Mouse (Mus musculus) retina, postnatal 7 days (tissue): ENCODE measurements at regions not wholly inside any gene's neighbourhood (a gene's known extent, or its start where the extent isn't known, plus 50 kb on each side); places are given as distances from the start of the nearest gene placed in this dataset.

ENCODE experiments used
- DNase-seq: peaks from one replicate; pipeline ENCODE4 v3.0.0-alpha.2; 2012; ENCODE audit warnings: low read depth, low spot score

- no peak for DNase-seq
These were observed 69.5 kb downstream of the Aldh8a1 start for GRCm38 (mm10) chr10:21446641-21447040.

- DNase-seq = no peak
These were observed 71.0 kb downstream of the Aldh8a1 start for GRCm38 (mm10) chr10:21448132-21448531.

- no peak for DNase-seq
These were observed 71.9 kb downstream of the Aldh8a1 start for GRCm38 (mm10) chr10:21448942-21449341.

DNA sequence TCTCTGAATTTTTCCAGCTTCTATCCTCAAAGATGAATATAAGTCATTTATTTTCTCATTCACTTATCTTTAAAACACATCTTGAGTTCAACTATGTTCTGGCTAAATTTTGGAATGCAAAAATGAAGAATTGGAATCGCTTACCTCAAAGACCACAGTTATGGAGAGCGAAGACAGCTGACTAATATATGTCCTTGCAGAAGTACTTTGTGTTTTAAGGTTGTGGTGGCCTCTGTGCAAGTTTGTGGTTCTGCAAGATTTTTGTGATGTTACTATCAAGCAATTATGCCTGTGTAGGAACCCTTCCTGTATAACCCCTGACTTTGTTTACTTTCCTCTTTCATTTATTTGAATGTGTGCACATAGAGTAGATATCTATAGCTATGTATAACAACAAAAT, 75.5 kb downstream of the Aldh8a1 start:
- no peak for DNase-seq

GRCm38 (mm10) chr10:21453527-21453926, 76.4 kb downstream of the Aldh8a1 start:
- DNase-seq = no peak

DNA sequence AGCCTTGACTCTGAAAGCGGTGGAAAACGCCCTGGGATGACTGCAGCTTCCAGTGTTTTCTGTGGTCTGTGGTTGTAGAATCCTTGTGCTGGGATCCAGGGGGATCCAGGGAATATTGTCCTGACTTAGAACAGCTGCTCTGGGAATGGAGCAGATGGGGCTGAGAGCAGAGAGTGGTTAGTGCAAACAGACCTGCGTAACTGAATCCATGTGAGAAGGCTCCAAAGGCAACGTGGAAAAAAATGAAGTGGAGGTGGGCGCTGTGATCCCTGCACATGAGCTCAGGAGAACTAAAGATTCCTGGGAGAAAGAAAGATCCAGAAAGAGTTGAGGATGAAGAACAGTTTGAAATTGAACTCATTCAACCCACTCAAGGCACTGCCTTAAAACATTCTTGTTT, 77.1 kb downstream of the Aldh8a1 start:
- no peak for DNase-seq

- no peak for DNase-seq
These were observed 77.7 kb downstream of the Aldh8a1 start for GRCm38 (mm10) chr10:21454757-21455156.

- DNase-seq = no peak
These were observed 78.8 kb downstream of the Aldh8a1 start for GRCm38 (mm10) chr10:21455863-21456262.

- no peak for DNase-seq
These were observed 79.3 kb downstream of the Aldh8a1 start for GRCm38 (mm10) chr10:21456359-21456758.

DNA sequence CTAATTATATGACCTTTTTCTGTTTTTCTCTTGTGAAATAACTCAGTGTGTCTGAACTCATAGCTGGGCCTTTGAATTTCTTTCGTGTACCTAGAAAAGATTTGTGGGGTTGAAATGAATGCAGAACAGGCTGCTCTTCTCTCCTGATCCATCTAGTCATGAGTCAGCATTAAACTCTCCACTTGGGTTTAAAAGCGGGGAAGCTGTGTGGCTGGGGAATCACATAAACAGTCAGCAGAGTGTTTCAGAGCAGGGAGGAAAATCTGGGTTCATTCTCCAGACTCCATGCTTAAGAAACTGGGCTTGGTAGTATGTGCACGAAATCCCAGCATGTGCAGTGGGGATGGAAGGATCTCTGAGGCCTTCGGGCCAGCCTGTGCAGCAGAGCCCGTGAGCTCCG, 79.9 kb downstream of the Aldh8a1 start:
- DNase-seq = no peak

- DNase-seq = no peak
These were observed 81.5 kb downstream of the Aldh8a1 start for GRCm38 (mm10) chr10:21458608-21459007.

DNA sequence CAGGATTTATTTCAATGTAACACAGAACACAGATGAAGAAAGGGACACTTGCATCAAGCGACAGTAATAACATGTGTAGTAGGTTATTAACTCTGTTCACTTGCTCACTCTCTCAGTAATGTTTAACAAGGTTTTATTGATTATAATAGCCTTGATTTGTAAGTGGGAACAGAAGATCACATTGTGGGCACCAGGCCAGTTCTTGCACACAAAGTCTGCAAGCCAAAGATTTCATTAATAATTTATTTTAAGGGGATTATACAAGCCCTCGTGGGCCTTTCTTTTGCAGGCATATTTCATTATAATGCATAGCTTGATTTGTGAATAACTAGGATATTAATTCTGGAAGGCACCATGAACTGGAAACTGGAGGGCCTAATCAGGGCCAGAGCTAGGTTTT, 83.0 kb downstream of the Aldh8a1 start:
- DNase-seq = no peak

GRCm38 (mm10) chr10:21462915-21463314, 85.8 kb downstream of the Aldh8a1 start:
- no peak for DNase-seq

- peak; percentile 74 for DNase-seq
These were observed 88.3 kb downstream of the Aldh8a1 start for GRCm38 (mm10) chr10:21465362-21465761.

DNA sequence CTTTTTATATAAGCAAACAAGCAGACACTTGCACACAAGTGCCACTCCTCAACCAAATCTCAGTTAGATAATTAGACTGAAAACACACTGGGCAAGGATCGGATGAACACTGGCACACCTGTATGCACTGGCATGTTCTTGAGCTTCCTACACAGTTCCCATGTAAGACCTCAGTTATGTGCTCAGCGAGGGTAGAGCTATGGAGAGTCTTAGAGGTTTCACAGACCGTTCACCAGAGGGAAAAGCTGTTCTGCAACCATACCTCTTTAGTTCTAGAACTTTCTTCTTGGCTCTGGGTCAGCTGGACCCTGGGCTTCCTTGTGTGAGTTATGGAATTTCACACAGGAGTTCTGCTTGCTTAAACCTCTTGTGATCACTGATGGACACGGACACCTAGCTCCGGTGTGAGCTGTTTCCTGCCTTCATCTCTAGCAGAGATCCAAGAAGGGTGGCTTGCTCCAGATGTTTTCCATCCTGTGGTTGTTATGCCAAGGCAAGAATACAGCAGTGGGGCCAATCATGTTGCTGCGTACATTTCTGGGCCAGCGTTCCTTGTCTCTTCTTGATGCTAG, 88.8 kb downstream of the Aldh8a1 start:
- no peak for DNase-seq

- no peak for DNase-seq
These were observed 90.5 kb downstream of the Aldh8a1 start for GRCm38 (mm10) chr10:21467425-21468085.

- no peak for DNase-seq
These were observed 91.3 kb downstream of the Aldh8a1 start for GRCm38 (mm10) chr10:21468421-21468820.

GRCm38 (mm10) chr10:21469961-21470360, 92.9 kb downstream of the Aldh8a1 start:
- peak; percentile 23 for DNase-seq

- no peak for DNase-seq
These were observed 93.5 kb downstream of the Aldh8a1 start for GRCm38 (mm10) chr10:21470589-21470988.

- no peak for DNase-seq
These were observed 97.2 kb downstream of the Aldh8a1 start for GRCm38 (mm10) chr10:21474242-21474641.

DNA sequence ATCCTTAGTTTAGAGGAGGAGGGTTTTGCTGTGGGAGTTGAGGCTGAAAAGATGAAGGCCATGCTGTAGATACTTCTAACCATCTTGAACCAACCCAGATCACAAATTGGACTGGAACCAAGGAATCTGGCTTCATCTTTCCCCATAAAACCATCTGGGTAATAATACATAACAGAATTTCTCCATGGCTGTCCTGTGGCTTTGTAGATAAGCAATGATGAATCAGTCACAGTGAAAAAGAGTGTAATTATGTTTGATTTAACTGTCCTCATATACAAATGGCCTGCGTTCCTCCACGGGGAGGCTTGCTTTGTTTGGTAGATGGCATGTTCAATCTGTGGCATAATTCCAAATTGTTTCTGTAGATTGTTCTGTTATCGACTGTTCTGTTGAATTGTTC, 100.9 kb downstream of the Aldh8a1 start:
- DNase-seq = no peak

- no peak for DNase-seq
These were observed 102.3 kb downstream of the Aldh8a1 start for GRCm38 (mm10) chr10:21479403-21479802.

DNA sequence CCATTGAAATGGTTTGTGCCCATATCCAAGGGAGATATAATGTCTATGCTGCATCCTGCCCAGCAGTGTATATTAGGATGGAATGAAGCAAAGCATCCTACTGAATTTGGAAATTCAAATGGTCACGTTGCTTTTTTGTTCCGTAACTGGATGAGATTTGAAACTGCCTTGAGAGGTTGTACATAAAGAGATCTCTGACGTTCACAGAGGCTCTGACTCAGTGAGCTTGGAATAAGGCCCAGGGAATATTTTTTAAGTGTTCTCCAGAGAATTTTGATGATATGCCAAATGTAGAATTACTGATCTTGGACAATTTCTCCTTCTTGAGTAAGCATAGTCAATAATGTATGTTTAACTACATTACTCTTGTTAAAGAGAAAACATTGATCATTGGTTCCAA, 104.2 kb downstream of the Aldh8a1 start:
- DNase-seq = no peak

DNA sequence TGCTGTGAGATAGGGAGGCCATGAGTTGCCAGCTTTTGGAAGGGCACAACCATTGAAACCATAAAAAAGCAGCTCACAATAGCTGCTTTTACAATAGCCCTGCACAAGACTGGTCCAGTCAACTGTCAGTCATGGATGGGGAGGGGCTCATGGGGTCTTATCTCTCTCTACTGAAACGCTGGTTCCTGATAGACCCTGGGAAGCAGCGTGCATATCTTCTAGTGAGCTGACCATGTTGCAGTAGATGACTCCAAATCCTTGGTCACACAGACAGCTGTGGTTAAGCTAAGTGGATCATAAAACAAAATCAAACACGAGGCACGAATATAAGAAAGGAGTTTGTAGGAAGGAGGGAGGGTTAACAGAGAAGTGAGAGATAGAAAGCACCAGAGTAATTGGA, 105.0 kb downstream of the Aldh8a1 start:
- no peak for DNase-seq
